Mouse (Mus musculus): Measurements from ENCODE around the gene Rufy3. TPM values are rescaled to one million over a fixed set of nuclear protein-coding genes. Genes with fewer than 3 reads are reported as not detected.

The Rufy3 gene
- total and polyA plus RNA-seq, 2 experiments from 2014 or later, result 7.3 to 12.7 TPM

- no peak for ATAC-seq (ENCODE audit: insufficient read depth, low read depth)
- TF ChIP-seq CTCF (IDR thresholded peaks at IDR 0.05; ENCODE audit: low read depth) (no peak), EP300 (IDR thresholded peaks at IDR 0.05; ENCODE audit: low read depth) (no peak)
- no peak for DNase-seq (ENCODE audit: low spot score)
- Histone ChIP-seq H3K36me3 (replicated peaks; ENCODE audit: control insufficient read depth, insufficient read depth, low read length) (0 out of 2 replicates have a peak, but pooled peaks cover 3% of the 10 kb centered on the region), H3K9me3 (replicated peaks; ENCODE audit: control insufficient read depth, low read length) (no peaks in the 10 kb centered on the region), H3K4me2 (ENCODE audit: low read depth, low read length) (no peak overlapping the region), H3K27me3 (ENCODE audit: control insufficient read depth, insufficient read depth, low read length) (no peaks in the 10 kb centered on the region), H3K4me1 (ENCODE audit: control insufficient read depth, insufficient read depth) (no peaks in the 10 kb centered on the region), H3K27ac (ENCODE audit: low read depth) (peak overlapping the region; percentile 1; the same call in 1 of the 2 replicates), H3K4me3 (ENCODE audit: low read depth, low read length) (no peak overlapping the region), H3K9ac (replicated peaks; ENCODE audit: low read depth, low read length) (no peak overlapping the region)
- 46% methylated on average over 3 of the region's 3 CpGs for WGBS
Measured at GRCm38 (mm10) chr5:88575506-88576338, 10.9 kb downstream of the Rufy3 start.

- H3K27me3 ChIP-seq (ENCODE audit: control insufficient read depth, insufficient read depth, low read length), result no peaks in the 10 kb centered on the region
- no peak overlapping the region for H3K9ac ChIP-seq (replicated peaks; ENCODE audit: low read depth, low read length)
- no peak overlapping the region for H3K4me3 ChIP-seq (ENCODE audit: low read depth, low read length)
- no peak overlapping the region for H3K27ac ChIP-seq (ENCODE audit: low read depth)
- no peak for ATAC-seq (ENCODE audit: insufficient read depth, low read depth)
- DNase-seq (ENCODE audit: low spot score), result no peak
- H3K9me3 ChIP-seq (replicated peaks; ENCODE audit: control insufficient read depth, low read length), result no peaks in the 10 kb centered on the region
- no peaks in the 10 kb centered on the region for H3K36me3 ChIP-seq (replicated peaks; ENCODE audit: control insufficient read depth, insufficient read depth, low read length)
- H3K4me2 ChIP-seq (ENCODE audit: low read depth, low read length), result no peak overlapping the region
- TF ChIP-seq EP300 (IDR thresholded peaks at IDR 0.05; ENCODE audit: low read depth) (no peak), CTCF (IDR thresholded peaks at IDR 0.05; ENCODE audit: low read depth) (no peak)
- 75% methylated on average over 10 of the region's 10 CpGs for WGBS
- peaks cover 7% of the 10 kb centered on the region; the same call in 1 of the 2 replicates for H3K4me1 ChIP-seq (ENCODE audit: control insufficient read depth, insufficient read depth)
Measured at GRCm38 (mm10) chr5:88580681-88581080, 15.8 kb downstream of the Rufy3 start.

GRCm38 (mm10) chr5:88581343-88581742 is 16.5 kb downstream of the Rufy3 start:
- Histone ChIP-seq H3K4me1 (ENCODE audit: control insufficient read depth, insufficient read depth) (peaks cover 8% of the 10 kb centered on the region; the same call in 1 of the 2 replicates), H3K27me3 (ENCODE audit: control insufficient read depth, insufficient read depth, low read length) (no peaks in the 10 kb centered on the region), H3K9ac (replicated peaks; ENCODE audit: low read depth, low read length) (no peak overlapping the region), H3K9me3 (replicated peaks; ENCODE audit: control insufficient read depth, low read length) (no peaks in the 10 kb centered on the region), H3K4me3 (ENCODE audit: low read depth, low read length) (no peak overlapping the region), H3K4me2 (ENCODE audit: low read depth, low read length) (no peak overlapping the region), H3K36me3 (replicated peaks; ENCODE audit: control insufficient read depth, insufficient read depth, low read length) (no peaks in the 10 kb centered on the region), H3K27ac (ENCODE audit: low read depth) (no peak overlapping the region)
- 89% methylated on average over 6 of the region's 6 CpGs for WGBS
- ATAC-seq (ENCODE audit: insufficient read depth, low read depth) (no peak), DNase-seq (ENCODE audit: low spot score) (no peak)
- TF ChIP-seq CTCF (IDR thresholded peaks at IDR 0.05; ENCODE audit: low read depth) (no peak), EP300 (IDR thresholded peaks at IDR 0.05; ENCODE audit: low read depth) (no peak)

GRCm38 (mm10) chr5:88583271-88584031 is 18.6 kb downstream of the Rufy3 start:
- DNase-seq (ENCODE audit: low spot score), result peak; percentile 14
- no peak overlapping the region for H3K27ac ChIP-seq (ENCODE audit: low read depth)
- WGBS, result 62% methylated on average over 9 of the region's 9 CpGs
- H3K36me3 ChIP-seq (replicated peaks; ENCODE audit: control insufficient read depth, insufficient read depth, low read length), result no peaks in the 10 kb centered on the region
- no peak for ATAC-seq (ENCODE audit: insufficient read depth, low read depth)
- peak overlapping the region; percentile 23; the same call in 1 of the 2 replicates for H3K4me2 ChIP-seq (ENCODE audit: low read depth, low read length)
- no peak overlapping the region for H3K9ac ChIP-seq (replicated peaks; ENCODE audit: low read depth, low read length)
- no peak for TF ChIP-seq CTCF (IDR thresholded peaks at IDR 0.05; ENCODE audit: low read depth)
- no peak for TF ChIP-seq EP300 (IDR thresholded peaks at IDR 0.05; ENCODE audit: low read depth)
- peaks cover 17% of the 10 kb centered on the region for H3K4me1 ChIP-seq (ENCODE audit: control insufficient read depth, insufficient read depth)
- H3K27me3 ChIP-seq (ENCODE audit: control insufficient read depth, insufficient read depth, low read length), result no peaks in the 10 kb centered on the region
- H3K9me3 ChIP-seq (replicated peaks; ENCODE audit: control insufficient read depth, low read length), result no peaks in the 10 kb centered on the region
- H3K4me3 ChIP-seq (ENCODE audit: low read depth, low read length), result no peak overlapping the region

- no peak overlapping the region for H3K27ac ChIP-seq (ENCODE audit: low read depth)
- peaks cover 17% of the 10 kb centered on the region for H3K4me1 ChIP-seq (ENCODE audit: control insufficient read depth, insufficient read depth)
- H3K4me3 ChIP-seq (ENCODE audit: low read depth, low read length), result no peak overlapping the region
Measured at GRCm38 (mm10) chr5:88584061-88584460, 19.2 kb downstream of the Rufy3 start.

More at GRCm38 (mm10) chr5:88584061-88584460, 19.2 kb downstream of the Rufy3 start:
- TF ChIP-seq CTCF (IDR thresholded peaks at IDR 0.05; ENCODE audit: low read depth), result no peak
- no peak for TF ChIP-seq EP300 (IDR thresholded peaks at IDR 0.05; ENCODE audit: low read depth)
- WGBS, result 36% methylated on average over 9 of the region's 9 CpGs
- no peak overlapping the region for H3K9ac ChIP-seq (replicated peaks; ENCODE audit: low read depth, low read length)
- DNase-seq (ENCODE audit: low spot score) (no peak), ATAC-seq (ENCODE audit: insufficient read depth, low read depth) (no peak)
- no peaks in the 10 kb centered on the region for H3K9me3 ChIP-seq (replicated peaks; ENCODE audit: control insufficient read depth, low read length)
- no peaks in the 10 kb centered on the region for H3K36me3 ChIP-seq (replicated peaks; ENCODE audit: control insufficient read depth, insufficient read depth, low read length)
- no peaks in the 10 kb centered on the region for H3K27me3 ChIP-seq (ENCODE audit: control insufficient read depth, insufficient read depth, low read length)
- H3K4me2 ChIP-seq (ENCODE audit: low read depth, low read length), result peak overlapping the region; percentile 22; the same call in 1 of the 2 replicates
